Mouse (Mus musculus) small intestine, adult 10 weeks (tissue): ENCODE measurements around the gene Mmp3. TPM values are rescaled to one million over a fixed set of nuclear protein-coding genes. Genes with fewer than 3 reads are reported as not detected.

ENCODE experiments used
- polyA plus RNA-seq: library from polyadenylated mRNA; stranded (reverse); fragments of 350-450 nt; fragmentation: Illumina TruSeq; extraction: RNeasy Lipid Tissue Mini Kit (QIAGEN cat#74804); gene quantifications from one replicate; pipeline ENCODE4 v1.2.3, GENCODE M21; 2014; ENCODE audit warnings: low replicate concordance

Mmp3 gene
- polyA plus RNA-seq, result 1.8 TPM

DNA sequence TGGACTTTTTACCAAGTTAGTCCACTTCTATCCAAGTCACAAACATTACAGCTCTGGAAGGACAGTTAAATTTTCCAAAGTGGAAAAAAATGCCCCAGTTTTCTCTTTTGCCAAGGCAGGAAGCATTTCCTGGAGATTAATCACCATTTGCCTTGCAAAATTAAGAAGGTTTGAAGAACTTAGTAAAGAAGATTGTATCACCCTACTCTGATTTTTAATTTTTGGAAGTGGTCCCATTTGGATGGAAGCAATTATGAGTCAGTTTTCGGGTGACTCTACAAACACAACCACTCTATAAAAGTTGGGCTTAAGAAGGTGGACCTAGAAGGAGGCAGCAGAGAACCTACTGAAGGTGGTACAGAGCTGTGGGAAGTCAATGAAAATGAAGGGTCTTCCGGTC is at the start of gene Mmp3:
Gene Mmp3, plus strand, starts transcription at position 301 of the 400 bp plus-strand sequence.

DNA sequence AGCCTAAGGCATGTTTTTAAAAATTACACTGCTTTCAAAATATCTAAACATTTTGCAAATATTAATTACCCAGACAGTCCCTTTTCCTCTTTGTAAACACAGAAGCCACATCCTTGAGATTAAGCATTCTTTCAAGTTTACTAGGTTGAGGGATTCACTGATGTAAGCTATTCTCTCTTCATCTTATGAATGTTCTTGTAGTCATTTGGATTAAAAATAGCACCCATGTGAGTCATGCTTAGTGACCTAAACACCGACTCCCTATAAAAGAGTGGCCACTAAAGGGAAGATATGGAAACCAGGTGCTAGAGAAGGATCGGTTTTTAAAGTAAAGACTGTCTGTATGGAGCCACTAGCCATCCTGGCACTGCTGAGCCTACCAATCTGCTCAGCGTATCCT is 56.4 kb downstream of the Mmp3 start, which contains the start of gene Mmp10:
Gene Mmp10, plus strand, starts transcription at position 302 of the 400 bp plus-strand sequence.

Other genes starting within 250 kb of the Mmp3 start
- 29.8 TPM for gene Mmp13, start 173.3 kb upstream of the Mmp3 start, polyA plus RNA-seq
- gene Mmp12, start 101.4 kb upstream of the Mmp3 start, polyA plus RNA-seq, result 1.7 TPM
- not detected for gene Mmp1b, start 57.8 kb upstream of the Mmp3 start, polyA plus RNA-seq
- gene Mmp10, start 56.5 kb downstream of the Mmp3 start, polyA plus RNA-seq, result 52.8 TPM
- gene Mmp8, start 112.6 kb downstream of the Mmp3 start, polyA plus RNA-seq, result not detected
- not detected for gene Mmp27, start 125.6 kb downstream of the Mmp3 start, polyA plus RNA-seq
- 0.89 TPM for gene Mmp20, start 182.4 kb downstream of the Mmp3 start, polyA plus RNA-seq
- gene Mmp7, start 246.3 kb downstream of the Mmp3 start, polyA plus RNA-seq, result 78.9 TPM